Mouse (Mus musculus) telencephalon, adult 2 months (tissue): Measurements from ENCODE around the gene Zfp687.

Experiments
- DNase-seq: peaks from one replicate; pipeline ENCODE4 v3.0.0-alpha.2; 2011; ENCODE audit warnings: low read depth, low spot score

Gene Zfp687

DNA sequence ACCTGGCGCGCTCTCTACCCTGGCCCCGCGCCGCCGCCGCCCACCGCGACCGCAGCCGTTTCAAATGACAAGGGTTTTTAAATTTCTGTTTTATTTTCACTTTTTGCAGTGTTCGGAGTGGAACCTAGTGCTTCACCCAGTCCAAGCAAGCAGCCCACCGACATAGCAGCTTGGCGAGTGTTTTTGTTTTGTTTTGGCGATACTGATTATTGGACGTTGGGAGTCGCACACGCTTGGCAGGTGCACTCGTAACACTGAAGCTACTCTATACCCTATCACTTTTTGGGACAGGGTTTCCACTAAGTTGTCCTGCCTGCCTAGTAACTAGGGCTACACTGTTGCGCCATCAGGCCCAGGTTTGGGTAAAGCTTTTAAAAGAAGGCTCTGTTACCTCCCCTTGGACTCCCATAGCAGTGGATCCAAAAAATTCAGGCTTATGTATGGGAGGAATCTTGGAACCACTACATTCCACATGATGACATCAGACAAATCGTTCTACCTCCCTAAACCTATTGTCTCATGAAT lies 1.3 kb upstream of the Zfp687 start:
- no peak for DNase-seq

DNA sequence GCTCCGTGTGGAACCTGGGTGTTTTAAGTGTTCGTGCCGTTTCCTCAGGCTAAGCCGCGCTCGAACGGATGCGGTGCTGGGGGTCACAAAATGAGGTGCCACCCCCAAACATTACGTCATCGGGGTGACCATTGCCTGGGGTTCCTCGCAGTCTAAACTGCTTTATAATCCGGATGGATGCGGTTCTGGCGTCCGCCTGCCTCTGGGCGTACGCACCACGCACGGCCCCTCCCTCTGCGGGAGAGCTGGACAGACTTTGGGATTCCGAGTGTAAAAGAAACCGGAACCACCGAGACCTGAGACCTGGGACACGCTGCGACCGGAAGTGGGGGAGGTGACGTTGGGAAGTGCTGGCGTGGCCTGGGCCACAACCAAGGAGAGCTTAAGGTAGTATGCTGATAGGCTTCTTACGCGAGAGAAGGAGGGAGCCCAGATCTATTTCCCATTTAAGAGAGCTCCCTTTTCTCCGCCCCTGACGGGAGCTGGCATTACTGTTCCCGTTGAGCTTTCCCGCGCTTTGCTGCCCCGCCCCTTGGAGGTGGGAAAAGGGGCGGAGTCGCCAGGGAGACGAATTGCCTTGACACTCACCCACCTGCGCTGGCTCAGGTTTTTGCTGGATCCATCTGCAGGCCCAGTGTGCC lies 763 bp upstream of the Zfp687 start:
- peak; percentile 95 for DNase-seq

DNA sequence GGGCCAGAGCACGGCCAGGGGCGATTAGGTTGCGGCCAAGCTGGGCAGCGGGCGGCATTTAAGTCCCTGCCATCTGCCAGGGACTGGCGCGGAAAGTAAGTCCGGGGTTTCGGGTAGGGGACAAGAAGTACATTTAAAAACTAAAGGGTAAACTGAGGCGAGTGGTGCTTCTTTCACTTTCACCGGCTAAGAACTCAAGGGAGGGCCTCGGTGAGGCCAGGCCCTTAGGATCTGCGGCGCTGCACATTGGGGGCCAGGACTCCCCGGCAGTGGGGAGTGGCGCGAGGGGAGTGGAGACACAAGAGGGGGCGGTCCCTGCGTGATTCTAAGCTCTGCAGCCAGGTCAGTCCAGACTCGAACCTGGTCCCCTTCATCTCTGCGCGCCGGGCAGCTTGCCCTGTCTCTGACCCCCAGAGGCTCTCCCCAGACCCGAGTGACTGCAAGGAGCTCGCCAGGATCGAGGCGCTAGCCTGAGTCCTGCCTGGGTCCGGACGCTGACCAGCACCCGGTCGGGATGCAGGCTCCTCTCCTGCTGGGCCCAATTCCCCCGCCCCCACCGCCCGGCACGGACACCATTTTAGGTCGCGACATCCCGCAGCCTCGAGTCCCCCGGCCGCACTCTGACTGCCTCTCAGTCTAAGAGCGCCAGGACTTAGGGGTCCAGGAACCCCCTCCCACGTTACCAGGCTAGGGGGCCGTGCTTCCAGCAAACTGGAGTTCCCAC lies 658 bp downstream of the Zfp687 start:
- no peak for DNase-seq

DNA sequence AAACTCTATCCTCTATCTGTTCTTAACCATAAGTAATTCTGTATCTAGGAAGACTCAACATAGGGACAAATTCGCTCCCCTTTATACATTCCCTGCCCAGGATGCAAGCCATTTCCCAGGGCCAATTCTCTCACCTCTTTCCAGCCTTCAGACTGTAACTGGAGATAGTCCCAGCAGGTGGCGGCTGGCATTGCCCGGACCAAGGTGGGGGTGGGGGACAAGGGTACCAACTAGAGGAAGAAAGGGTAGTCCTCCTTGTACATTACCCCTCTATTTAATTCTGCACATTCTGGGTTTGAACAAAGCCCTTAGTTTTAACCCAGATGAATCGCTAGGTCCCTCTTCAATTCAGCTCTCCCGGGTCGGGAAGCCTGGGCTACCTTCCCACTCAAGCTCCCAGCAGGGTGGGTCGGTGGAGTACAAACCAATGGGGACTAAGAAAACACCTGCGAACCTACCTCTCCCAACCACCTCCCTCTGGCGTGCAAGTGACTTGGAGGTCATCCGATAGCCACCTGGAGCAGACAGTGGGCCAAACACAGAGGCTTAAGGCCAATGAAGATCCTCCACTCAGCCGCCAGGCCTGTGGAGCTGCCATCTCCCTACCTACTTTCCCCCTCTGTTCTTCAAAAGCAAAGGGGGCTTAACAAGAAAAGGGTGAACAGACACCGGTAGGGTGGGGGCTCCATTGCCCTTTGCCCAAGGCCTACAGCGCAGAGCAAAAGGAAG lies 1.4 kb downstream of the Zfp687 start:
- no peak for DNase-seq

DNA sequence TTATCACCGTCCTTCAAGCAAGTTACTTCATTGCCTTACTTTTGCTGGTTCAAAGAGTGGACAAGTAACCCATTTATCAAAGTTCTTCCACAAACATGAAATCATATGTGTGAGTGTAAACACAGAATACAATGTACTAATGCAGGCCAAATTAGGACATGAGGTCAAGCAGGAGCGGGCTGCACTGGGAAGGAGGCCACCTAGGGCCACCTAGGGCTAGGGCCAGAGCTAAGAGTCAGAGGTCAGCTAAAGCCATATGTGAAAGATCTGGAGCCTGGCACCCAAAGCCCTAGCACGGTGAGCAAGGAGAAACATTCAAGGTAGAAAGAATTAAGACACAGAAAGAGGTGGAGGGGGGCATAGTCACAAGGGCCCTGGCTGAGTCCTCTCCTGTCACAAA lies 2.3 kb downstream of the Zfp687 start:
- DNase-seq = no peak

DNA sequence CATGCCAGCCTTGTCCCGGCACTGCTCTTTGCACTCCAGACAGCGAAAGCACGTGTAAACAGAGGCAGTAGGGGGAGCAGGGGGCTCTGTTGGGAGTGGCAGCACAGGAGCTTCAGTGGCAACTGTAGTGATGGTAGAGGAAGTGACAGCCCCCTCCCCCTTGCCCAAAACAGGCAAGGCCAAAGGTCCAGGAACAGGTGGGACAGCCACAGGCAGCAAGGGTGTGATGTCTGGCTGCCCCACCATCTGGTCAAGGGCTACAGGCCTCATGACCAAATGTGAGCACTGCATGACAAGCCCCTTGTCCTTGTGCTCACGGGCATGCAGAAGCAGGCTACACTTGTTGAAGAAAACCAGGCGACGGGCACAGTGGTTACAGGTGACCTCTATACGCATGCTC lies 4.9 kb downstream of the Zfp687 start:
- DNase-seq = no peak

DNA sequence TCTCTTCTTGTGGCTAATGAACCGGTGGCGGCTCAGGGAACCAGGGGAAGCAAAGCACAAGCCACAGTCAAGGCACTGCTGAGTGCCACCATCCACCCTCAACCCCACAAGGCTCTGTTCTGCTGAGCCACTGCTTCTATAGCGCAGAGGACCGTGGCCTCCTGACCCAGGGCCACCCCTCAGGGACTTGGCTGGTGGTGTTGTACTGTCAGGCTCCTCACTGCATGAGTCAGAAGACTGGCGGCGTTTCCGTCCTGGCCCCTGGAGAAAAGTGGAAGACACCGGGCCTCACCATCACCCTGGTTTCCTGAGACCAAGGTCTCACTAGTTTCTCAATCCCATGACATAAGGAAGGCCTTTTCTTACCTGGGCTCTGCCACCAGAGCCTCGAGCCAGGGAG lies 7.5 kb downstream of the Zfp687 start:
- DNase-seq = no peak

DNA sequence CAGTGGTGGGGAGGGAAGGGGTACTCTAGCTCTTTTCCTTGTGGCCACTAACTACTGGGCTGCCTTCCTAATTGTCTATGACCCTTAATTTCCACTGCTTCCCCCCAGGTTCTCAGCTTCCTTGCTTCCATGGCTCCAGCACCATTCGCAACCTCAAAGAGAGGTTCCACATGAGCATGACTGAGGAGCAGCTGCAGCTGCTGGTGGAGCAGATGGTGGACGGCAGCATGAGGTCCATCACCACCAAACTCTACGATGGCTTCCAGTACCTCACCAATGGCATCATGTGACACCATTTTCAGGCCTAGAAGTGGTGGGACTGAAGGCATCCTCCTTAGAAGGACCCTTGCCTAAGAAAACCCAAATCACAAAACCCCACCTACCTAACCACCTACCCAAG lies 9.6 kb downstream of the Zfp687 start:
- DNase-seq = no peak

DNA sequence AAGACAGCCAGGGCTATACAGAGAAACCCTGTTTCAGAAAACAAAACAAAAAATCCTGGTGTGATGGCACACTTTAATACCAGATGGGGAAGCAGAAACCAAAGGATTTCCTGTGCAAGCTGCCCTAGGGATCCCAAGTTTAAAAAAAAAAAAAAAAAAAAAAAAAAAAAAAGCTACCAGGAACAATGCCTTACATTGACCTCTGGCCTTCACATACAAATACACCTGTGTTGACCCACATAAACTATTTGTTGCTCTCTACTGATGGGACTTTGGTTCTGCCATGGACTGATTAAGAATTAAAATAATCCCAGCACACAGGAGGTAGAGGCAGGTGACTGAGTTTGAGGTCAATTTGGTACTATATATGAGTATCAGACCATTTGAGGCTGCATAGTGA lies 12.0 kb downstream of the Zfp687 start:
- no peak for DNase-seq

DNA sequence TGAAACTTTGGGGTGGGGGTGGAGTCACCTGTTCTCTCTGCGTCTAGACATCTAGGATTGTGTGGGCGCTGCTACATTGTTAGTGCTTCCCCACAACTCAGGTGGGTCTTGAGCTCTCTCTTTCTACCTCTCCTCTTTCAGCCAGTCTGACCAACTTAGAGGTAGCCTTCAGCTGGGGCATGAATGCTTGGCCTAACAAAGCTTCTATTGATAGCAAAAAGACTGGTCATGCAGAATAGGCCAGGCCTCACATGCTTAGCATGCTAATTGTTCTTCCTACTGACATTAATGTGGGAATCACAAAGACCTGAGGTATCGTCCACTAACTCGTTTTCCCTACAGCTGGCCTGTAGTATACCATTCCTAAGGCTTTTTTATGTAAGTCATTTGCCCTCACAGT lies 12.7 kb downstream of the Zfp687 start:
- DNase-seq = no peak

DNA sequence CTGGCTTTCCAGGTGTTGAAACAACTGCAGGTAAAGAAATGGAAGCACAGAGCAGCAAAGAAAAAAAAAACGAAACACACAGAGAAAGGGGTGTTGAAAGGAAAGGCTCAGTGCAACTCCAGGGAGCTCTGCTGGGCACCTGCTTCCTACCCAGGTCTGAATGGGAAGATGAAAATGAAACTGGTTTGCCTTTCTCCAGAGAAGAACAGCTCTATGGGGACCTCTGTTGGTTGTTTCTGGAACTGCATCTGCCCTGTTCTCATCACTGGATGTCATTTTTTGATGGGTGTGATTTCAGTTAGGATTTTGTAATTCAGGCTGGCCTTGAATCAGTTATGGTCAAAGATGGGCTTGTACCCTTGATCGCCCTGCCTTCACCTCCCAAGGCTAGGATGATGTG lies 18.3 kb downstream of the Zfp687 start:
- DNase-seq = no peak

DNA sequence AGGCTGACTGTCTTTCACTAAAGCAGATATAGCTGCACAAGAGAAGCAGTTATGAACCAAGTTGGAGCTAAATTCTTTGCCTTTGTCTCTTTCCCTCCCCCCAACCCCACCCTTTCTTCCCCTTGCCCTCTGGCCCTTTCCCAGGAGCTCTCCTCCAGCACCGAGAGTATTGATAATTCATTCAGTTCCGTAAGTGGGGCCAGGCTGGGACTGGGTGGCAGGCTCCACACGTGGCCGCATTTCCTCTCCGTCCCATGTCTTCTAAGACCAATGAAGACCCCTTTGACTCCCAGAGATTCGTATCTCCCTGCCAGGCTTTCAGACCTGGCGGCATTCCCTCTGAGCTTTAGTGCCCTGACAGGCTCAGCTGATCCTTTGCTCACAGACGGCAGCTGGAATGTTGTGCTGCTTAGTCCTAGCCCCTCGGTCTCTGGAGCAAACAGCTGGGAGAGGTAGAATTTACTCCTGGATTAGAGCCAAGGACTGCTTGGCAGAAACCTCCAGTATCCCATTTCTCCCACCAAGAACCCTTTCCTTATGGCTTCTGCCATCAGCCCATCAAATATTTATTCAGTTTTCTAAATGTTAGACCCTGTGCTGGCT lies 26.0 kb downstream of the Zfp687 start:
- DNase-seq = no peak

DNA sequence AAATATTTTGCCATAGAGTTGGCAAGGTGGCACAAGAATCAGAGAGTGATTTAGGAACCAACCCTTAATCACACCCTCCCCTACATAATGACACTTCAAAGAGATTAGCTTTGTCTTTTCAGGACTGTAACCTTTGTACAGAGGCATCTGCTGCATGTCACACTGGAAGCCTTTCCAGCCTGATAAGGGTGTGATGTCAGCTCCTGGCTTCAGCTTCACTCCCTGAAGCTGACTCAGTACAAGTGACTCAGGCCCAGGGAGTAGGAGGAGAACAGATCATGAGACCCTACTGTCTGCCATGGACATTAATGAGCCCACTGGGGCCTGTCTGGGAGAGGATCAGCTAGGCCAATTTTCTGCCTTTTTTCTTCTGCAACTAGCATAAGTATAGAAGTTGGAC lies 27.7 kb downstream of the Zfp687 start:
- DNase-seq = no peak

DNA sequence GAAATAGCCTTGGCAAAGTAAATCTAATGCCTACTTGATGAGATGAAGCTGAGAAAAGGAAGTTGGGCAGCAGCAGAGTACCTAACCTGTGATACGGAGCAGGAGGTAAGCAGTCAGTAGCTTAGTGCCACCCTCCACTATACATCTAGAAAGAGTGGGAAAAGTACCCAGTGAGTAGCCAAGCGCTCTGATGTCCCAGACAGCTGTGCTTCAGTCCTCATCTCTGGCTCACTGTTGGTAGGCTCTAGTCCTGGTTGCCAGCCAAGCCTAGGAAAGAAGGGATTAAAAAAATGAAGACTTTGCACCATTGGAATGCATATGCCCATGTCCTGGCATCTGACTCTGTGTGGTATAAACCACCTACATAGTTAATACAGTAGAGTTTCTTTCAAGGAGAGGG lies 29.7 kb downstream of the Zfp687 start:
- no peak for DNase-seq

DNA sequence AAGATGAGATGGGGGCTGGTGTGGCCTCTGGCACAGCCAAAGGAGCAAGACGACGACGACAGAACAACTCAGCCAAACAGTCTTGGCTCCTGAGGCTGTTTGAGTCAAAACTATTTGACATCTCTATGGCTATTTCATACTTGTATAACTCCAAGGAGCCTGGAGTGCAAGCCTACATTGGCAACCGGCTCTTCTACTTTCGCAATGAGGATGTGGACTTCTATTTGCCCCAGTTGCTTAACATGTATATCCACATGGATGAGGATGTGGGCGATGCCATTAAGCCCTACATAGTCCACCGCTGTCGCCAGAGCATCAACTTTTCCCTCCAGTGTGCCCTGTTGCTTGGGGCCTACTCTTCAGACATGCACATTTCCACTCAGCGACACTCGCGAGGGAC lies 30.9 kb downstream of the Zfp687 start:
- DNase-seq = no peak

DNA sequence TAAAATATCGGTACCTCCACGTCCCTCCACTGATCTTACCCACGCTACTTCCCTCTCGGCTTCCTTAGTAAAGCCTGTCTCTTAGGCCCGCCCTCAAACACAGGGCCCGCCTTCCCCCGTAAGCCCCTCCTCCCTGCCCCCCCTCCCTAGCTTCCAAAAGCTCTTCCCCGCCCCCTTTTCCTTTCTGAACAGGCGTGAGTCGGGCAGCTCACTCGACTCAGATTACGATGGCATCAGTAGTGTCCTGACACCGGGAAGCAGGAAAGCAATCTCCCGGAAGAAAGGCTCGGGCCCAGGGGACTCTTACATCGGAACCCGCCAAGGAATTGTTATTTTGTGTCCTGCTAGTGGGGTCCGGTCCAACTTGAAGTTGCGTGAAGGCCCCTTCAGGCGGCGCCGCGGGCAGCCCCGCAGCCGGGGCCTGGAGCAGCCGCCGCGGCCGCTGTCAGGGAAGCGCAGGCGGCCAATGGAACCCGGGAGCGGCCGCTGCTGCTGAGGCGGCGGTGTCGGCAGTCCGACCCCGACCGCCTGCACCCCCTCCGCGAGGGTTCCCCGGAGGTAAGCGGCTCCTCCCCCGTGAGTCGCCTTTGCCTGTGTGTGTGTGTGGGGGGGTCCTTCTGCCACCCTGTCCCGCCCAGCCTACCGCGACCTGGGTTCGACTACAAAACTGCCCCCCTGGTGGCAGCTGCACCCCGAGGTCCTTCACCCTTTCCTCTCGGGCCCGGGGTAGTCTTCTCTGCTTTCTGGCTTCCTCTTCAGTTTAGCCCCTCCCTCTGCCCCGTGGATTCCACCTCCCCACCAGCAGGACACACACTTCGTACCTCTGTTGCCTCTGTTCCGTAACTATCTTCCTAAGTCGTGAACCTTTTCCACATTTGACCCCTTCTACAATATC lies 40.5 kb downstream of the Zfp687 start, which contains the start of gene Pi4kb:
TSS of gene Pi4kb (plus strand) at position 204 of the 895 bp plus-strand sequence.
- DNase-seq = peak; percentile 96

DNA sequence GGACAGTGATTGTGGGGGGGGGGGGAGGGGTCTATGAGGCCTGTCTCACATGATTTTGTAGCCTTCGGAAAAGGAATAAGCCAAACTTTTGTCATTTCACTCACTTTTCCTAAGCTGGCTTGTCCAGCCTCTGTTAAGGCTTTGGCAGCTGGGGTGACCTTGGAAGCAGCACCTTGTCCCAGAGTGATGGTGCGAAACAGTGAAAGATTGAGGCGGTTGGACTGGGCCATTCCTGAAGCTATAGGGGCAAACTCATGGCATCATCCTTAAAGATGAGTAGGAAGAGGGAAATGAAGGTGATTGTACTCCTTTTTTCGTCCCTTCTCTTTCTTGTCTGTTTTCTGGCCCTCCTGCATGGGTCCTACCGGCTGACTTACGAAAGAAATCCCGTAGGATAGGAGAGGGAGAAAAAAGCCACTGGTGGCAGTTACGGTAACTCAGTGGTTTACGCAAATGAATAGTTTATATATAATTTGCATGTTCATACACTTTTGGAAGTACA lies 41.2 kb downstream of the Zfp687 start:
- DNase-seq = no peak

DNA sequence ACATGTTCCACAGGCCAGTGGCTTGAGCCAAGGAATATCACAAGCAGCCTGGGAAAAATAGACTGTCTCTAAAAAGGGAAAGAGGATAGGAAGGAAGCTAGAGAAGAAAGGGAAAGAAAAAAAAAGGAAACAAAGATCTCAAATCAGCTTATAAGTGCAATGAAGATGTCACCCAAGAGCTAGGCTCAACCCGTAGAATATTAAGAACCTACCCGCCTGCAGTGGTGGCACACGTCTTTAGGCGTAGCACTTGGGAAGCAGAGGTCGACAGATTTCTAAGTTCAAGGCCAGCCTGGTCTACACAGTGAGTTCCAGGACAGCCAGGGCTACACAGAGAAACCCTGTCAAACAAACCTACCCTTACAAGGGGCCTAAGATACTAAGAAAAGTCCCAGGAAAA lies 41.6 kb downstream of the Zfp687 start:
- no peak for DNase-seq

DNA sequence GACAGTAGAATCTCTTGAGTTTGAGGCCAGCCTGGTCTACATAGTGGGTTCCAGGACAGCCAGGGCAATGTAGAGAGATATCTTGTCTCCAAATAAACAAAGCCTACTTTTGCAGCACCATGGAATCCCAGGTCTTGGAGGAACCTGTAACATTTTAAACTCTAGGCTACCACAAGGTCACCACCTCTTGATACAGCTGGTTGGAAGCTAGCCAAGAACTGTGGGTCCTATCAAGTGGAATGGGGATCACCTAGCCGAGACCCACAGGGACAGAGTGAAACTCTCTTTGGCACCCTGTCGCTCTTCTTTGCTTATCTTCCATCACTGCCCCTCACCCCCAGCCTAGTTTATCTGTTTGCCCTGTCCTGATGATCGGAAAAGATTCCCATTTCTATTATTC lies 42.7 kb downstream of the Zfp687 start:
- DNase-seq = no peak

DNA sequence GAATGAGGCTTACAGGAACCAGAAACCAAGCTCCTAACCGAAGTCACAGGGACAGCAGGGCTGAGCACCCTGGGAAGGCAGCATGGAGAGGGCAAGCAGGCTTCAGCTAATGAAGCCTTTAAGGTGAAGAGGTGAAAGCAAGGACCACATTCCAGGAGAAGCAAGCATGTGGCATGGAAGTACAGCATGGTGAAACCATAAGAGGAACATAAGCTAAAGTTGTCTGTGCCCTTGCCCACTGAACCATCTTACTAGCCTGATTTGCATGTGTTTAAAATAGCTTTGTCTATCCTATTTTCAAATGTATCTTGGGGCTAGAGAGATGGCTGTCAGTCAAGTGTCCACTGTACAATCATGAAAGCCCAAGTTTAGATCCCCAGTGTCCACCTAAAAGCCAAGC lies 49.4 kb downstream of the Zfp687 start:
- no peak for DNase-seq

DNA sequence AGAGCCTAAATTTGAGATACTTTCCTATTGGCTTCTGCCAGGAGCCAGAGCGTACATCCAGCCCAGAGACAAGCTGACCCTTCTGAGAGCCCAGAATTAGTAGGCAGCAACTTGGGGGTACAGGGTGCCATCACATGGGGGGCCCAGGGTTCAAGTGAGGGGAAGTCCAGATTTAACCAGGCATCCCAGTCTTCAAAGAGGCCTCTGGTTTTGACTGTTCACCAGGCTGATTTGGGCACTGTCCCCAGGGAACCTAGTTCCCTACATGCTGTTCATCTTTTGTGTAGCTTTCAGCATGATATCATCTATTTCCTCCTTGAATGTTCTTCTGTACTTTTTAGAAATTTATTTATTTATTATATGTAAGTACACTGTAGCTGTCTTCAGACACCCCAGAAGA lies 50.3 kb downstream of the Zfp687 start:
- no peak for DNase-seq
